Mouse (Mus musculus): ENCODE data around the gene Gnmt. TPM values are rescaled to one million over a fixed set of nuclear protein-coding genes. Genes with fewer than 3 reads are reported as not detected.

Gnmt gene
- polyA plus RNA-seq, 1 experiment from 2014 or later = 2.4 TPM

GRCm38 (mm10) chr17:46699245-46699644, 29.7 kb downstream of the Gnmt start:
- H3K27me3 ChIP-seq (ENCODE audit: insufficient read depth, low read length) = no peaks in the 10 kb centered on the region
- no peaks in the 10 kb centered on the region; the same call in 1 of the 2 replicates for H3K36me3 ChIP-seq (ENCODE audit: insufficient read depth, low read length)
- no peak for ATAC-seq (ENCODE audit: low FRiP score, low TSS enrichment)
- no peak overlapping the region for H3K4me3 ChIP-seq (ENCODE audit: low read length)
- peaks cover 28% of the 10 kb centered on the region for H3K4me1 ChIP-seq (ENCODE audit: insufficient read depth, low read length)
- 53% methylated on average over 5 of the region's 5 CpGs for WGBS
- no peaks in the 10 kb centered on the region for H3K9me3 ChIP-seq (ENCODE audit: low read length)
- H3K9ac ChIP-seq (replicated peaks; ENCODE audit: low read length) = no peak overlapping the region
- H3K4me2 ChIP-seq (replicated peaks; ENCODE audit: low read depth, low read length) = no peak overlapping the region
- no peak overlapping the region for H3K27ac ChIP-seq (ENCODE audit: low read length)

GRCm38 (mm10) chr17:46698515-46698914, 30.5 kb downstream of the Gnmt start:
- no peak overlapping the region for H3K27ac ChIP-seq (ENCODE audit: low read length)
- ATAC-seq (ENCODE audit: low FRiP score, low TSS enrichment) = no peak
- 76% methylated on average over 6 of the region's 6 CpGs for WGBS
- H3K9ac ChIP-seq (replicated peaks; ENCODE audit: low read length) = no peak overlapping the region
- no peaks in the 10 kb centered on the region for H3K9me3 ChIP-seq (ENCODE audit: low read length)
- peaks cover 21% of the 10 kb centered on the region for H3K4me1 ChIP-seq (ENCODE audit: insufficient read depth, low read length)
- no peak overlapping the region for H3K4me3 ChIP-seq (ENCODE audit: low read length)
- no peaks in the 10 kb centered on the region for H3K27me3 ChIP-seq (ENCODE audit: insufficient read depth, low read length)
- no peaks in the 10 kb centered on the region; the same call in 1 of the 2 replicates for H3K36me3 ChIP-seq (ENCODE audit: insufficient read depth, low read length)
- no peak overlapping the region for H3K4me2 ChIP-seq (replicated peaks; ENCODE audit: low read depth, low read length)

GRCm38 (mm10) chr17:46694517-46695063, 34.4 kb downstream of the Gnmt start:
- no peaks in the 10 kb centered on the region for H3K27me3 ChIP-seq (ENCODE audit: insufficient read depth, low read length)
- no peaks in the 10 kb centered on the region for H3K9me3 ChIP-seq (ENCODE audit: low read length)
- no peak overlapping the region for H3K4me3 ChIP-seq (ENCODE audit: low read length)
- no peak for ATAC-seq (ENCODE audit: low FRiP score, low TSS enrichment)
- 46% methylated on average over 1 of the region's 1 CpGs for WGBS
- no peak overlapping the region for H3K27ac ChIP-seq (ENCODE audit: low read length)
- H3K9ac ChIP-seq (replicated peaks; ENCODE audit: low read length) = no peak overlapping the region
- H3K4me2 ChIP-seq (replicated peaks; ENCODE audit: low read depth, low read length) = no peak overlapping the region
- H3K36me3 ChIP-seq (ENCODE audit: insufficient read depth, low read length) = peaks cover 10% of the 10 kb centered on the region; the same call in 1 of the 2 replicates
- H3K4me1 ChIP-seq (ENCODE audit: insufficient read depth, low read length) = no peaks in the 10 kb centered on the region

GRCm38 (mm10) chr17:46691390-46691789, 37.6 kb downstream of the Gnmt start:
- H3K27me3 ChIP-seq (ENCODE audit: insufficient read depth, low read length) = no peaks in the 10 kb centered on the region
- no peak for ATAC-seq (ENCODE audit: low FRiP score, low TSS enrichment)
- no peak overlapping the region for H3K27ac ChIP-seq (ENCODE audit: low read length)
- WGBS = 91% methylated on average over 2 of the region's 2 CpGs
- no peak overlapping the region for H3K4me2 ChIP-seq (replicated peaks; ENCODE audit: low read depth, low read length)
- H3K4me1 ChIP-seq (ENCODE audit: insufficient read depth, low read length) = no peaks in the 10 kb centered on the region
- no peak overlapping the region for H3K4me3 ChIP-seq (ENCODE audit: low read length)
- peaks cover 19% of the 10 kb centered on the region for H3K36me3 ChIP-seq (ENCODE audit: insufficient read depth, low read length)
- no peak overlapping the region for H3K9ac ChIP-seq (replicated peaks; ENCODE audit: low read length)
- H3K9me3 ChIP-seq (ENCODE audit: low read length) = no peaks in the 10 kb centered on the region

- Histone ChIP-seq H3K9ac (replicated peaks; ENCODE audit: low read length) (no peak overlapping the region), H3K36me3 (ENCODE audit: insufficient read depth, low read length) (peaks cover 27% of the 10 kb centered on the region), H3K27me3 (ENCODE audit: insufficient read depth, low read length) (no peaks in the 10 kb centered on the region), H3K27ac (ENCODE audit: low read length) (no peak overlapping the region), H3K4me3 (ENCODE audit: low read length) (no peak overlapping the region), H3K9me3 (ENCODE audit: low read length) (no peaks in the 10 kb centered on the region), H3K4me2 (replicated peaks; ENCODE audit: low read depth, low read length) (no peak overlapping the region), H3K4me1 (ENCODE audit: insufficient read depth, low read length) (no peaks in the 10 kb centered on the region)
- no peak for ATAC-seq (ENCODE audit: low FRiP score, low TSS enrichment)
- WGBS = 95% methylated on average over 12 of the region's 12 CpGs
These were observed 38.3 kb downstream of the Gnmt start for GRCm38 (mm10) chr17:46690665-46691064.

- ATAC-seq (ENCODE audit: low FRiP score, low TSS enrichment) = no peak
- H3K9ac ChIP-seq (replicated peaks; ENCODE audit: low read length) = no peak overlapping the region
- WGBS = 90% methylated on average over 6 of the region's 6 CpGs
- H3K27me3 ChIP-seq (ENCODE audit: insufficient read depth, low read length) = no peaks in the 10 kb centered on the region
- H3K4me1 ChIP-seq (ENCODE audit: insufficient read depth, low read length) = peaks cover 8% of the 10 kb centered on the region
- no peak overlapping the region for H3K4me3 ChIP-seq (ENCODE audit: low read length)
- no peak overlapping the region for H3K4me2 ChIP-seq (replicated peaks; ENCODE audit: low read depth, low read length)
- peaks cover 50% of the 10 kb centered on the region for H3K36me3 ChIP-seq (ENCODE audit: insufficient read depth, low read length)
- no peak overlapping the region for H3K27ac ChIP-seq (ENCODE audit: low read length)
- no peaks in the 10 kb centered on the region for H3K9me3 ChIP-seq (ENCODE audit: low read length)
These were observed 43.1 kb downstream of the Gnmt start for GRCm38 (mm10) chr17:46685913-46686312.

- Histone ChIP-seq H3K27ac (ENCODE audit: low read length) (no peak overlapping the region), H3K27me3 (ENCODE audit: insufficient read depth, low read length) (no peaks in the 10 kb centered on the region), H3K4me1 (ENCODE audit: insufficient read depth, low read length) (peaks cover 28% of the 10 kb centered on the region), H3K4me2 (replicated peaks; ENCODE audit: low read depth, low read length) (no peak overlapping the region), H3K36me3 (ENCODE audit: insufficient read depth, low read length) (peaks cover 51% of the 10 kb centered on the region), H3K9me3 (ENCODE audit: low read length) (no peaks in the 10 kb centered on the region), H3K4me3 (ENCODE audit: low read length) (no peak overlapping the region), H3K9ac (replicated peaks; ENCODE audit: low read length) (no peak overlapping the region)
- WGBS = 87% methylated on average over 16 of the region's 16 CpGs
- ATAC-seq (ENCODE audit: low FRiP score, low TSS enrichment) = no peak
These were observed 46.1 kb downstream of the Gnmt start for GRCm38 (mm10) chr17:46682654-46683389.

- peak overlapping the region; percentile 74 for H3K9ac ChIP-seq (replicated peaks; ENCODE audit: low read length)
- H3K4me1 ChIP-seq (ENCODE audit: insufficient read depth, low read length) = peaks cover 28% of the 10 kb centered on the region
- 25% methylated on average over 12 of the region's 12 CpGs for WGBS
- H3K27ac ChIP-seq (ENCODE audit: low read length) = peak overlapping the region; percentile 75; the same call in 1 of the 2 replicates
- H3K27me3 ChIP-seq (ENCODE audit: insufficient read depth, low read length) = no peaks in the 10 kb centered on the region
- ATAC-seq (ENCODE audit: low FRiP score, low TSS enrichment) = no peak
- peak overlapping the region; percentile 91 for H3K4me3 ChIP-seq (ENCODE audit: low read length)
- peaks cover 54% of the 10 kb centered on the region for H3K36me3 ChIP-seq (ENCODE audit: insufficient read depth, low read length)
- no peaks in the 10 kb centered on the region for H3K9me3 ChIP-seq (ENCODE audit: low read length)
- H3K4me2 ChIP-seq (replicated peaks; ENCODE audit: low read depth, low read length) = peak overlapping the region; percentile 75
These were observed 47.4 kb downstream of the Gnmt start for GRCm38 (mm10) chr17:46681466-46682118.

GRCm38 (mm10) chr17:46680760-46681373, 48.1 kb downstream of the Gnmt start, which contains the start of gene Klhdc3:
Klhdc3 (minus strand) TSS chr17:46680914.
- peak within 1 kb of the TSS; percentile 75 for H3K4me2 ChIP-seq (replicated peaks; ENCODE audit: low read depth, low read length)
- peaks cover 28% of the 10 kb centered on the region for H3K4me1 ChIP-seq (ENCODE audit: insufficient read depth, low read length)
- H3K4me3 ChIP-seq (ENCODE audit: low read length) = peak within 1 kb of the TSS; percentile 91
- peak within 1 kb of the TSS; percentile 97 for H3K27ac ChIP-seq (ENCODE audit: low read length)
- H3K9ac ChIP-seq (replicated peaks; ENCODE audit: low read length) = peak within 1 kb of the TSS; percentile 82
- ATAC-seq (ENCODE audit: low FRiP score, low TSS enrichment) = peak; percentile 97
- no peaks in the 10 kb centered on the region for H3K9me3 ChIP-seq (ENCODE audit: low read length)
- under 1% methylated on average over 49 of the region's 49 CpGs for WGBS
- no peaks in the 10 kb centered on the region for H3K27me3 ChIP-seq (ENCODE audit: insufficient read depth, low read length)
- H3K36me3 ChIP-seq (ENCODE audit: insufficient read depth, low read length) = peaks cover 54% of the 10 kb centered on the region
